Mouse (Mus musculus) liver, embryonic 16.5 days (tissue): Measurements from ENCODE around the gene Btbd9. TPM values are rescaled to one million over a fixed set of nuclear protein-coding genes. Genes with fewer than 3 reads are reported as not detected.

Source experiments
- ATAC-seq: fragments of 200-750 bp; cut with Nextera tagmentation; 2 replicates; pipeline ENCODE4 v1.8.0; 2017; ENCODE audit warnings: low read depth, mild to moderate bottlenecking, moderate number of reproducible peaks, moderate library complexity
- H3K27ac ChIP-seq: fragments of 300-500 bp; sonication (generic); 2 replicates; pipeline ENCODE4 v1.5.1; 2014; ENCODE audit warnings: mild to moderate bottlenecking, low read length
- H3K27me3 ChIP-seq: fragments of 300-500 bp; sonication (generic); 2 replicates; pipeline ENCODE4 v1.6.1; 2014; ENCODE audit warnings: low read depth, low read length, mixed read lengths; ENCODE audit not compliant: control insufficient read depth, insufficient read depth
- H3K36me3 ChIP-seq: fragments of 300-500 bp; sonication (generic); 2 replicates; pipeline ENCODE4 v1.6.1; 2014; ENCODE audit warnings: mild to moderate bottlenecking; ENCODE audit not compliant: control insufficient read depth, insufficient read depth
- H3K4me1 ChIP-seq: fragments of 300-500 bp; sonication (generic); 2 replicates; pipeline ENCODE4 v1.6.1; 2014; ENCODE audit warnings: low read depth, low read length, mixed read lengths; ENCODE audit not compliant: control insufficient read depth
- H3K4me2 ChIP-seq: fragments of 300-500 bp; sonication (generic); 2 replicates; pipeline ENCODE4 v1.6.1; 2014; ENCODE audit warnings: low read depth, low read length, mixed read lengths
- H3K4me3 ChIP-seq: fragments of 300-500 bp; sonication (generic); 2 replicates; pipeline ENCODE4 v1.5.1; 2014; ENCODE audit warnings: low read depth, mild to moderate bottlenecking, low read length
- H3K9ac ChIP-seq: fragments of 300-500 bp; sonication (generic); 2 replicates; pipeline ENCODE4 v1.6.1; 2014; ENCODE audit warnings: low read depth, low read length
- H3K9me3 ChIP-seq: fragments of 300-500 bp; sonication (generic); replicated peaks from 2 replicates; pipeline ENCODE4 v1.6.1; 2016; ENCODE audit warnings: low read length; ENCODE audit not compliant: control insufficient read depth
- WGBS: fragments of 180-500 bp; shearing (Covaris S2); extraction: QIAGEN DNeasy Blood & Tissue Kit; methylation state at CpG from one replicate; pipeline ENCODE4 v1.1.7; 2014; ENCODE audit not compliant: insufficient replicate concordance; 5-methylcytosine and 5-hydroxymethylcytosine counted together
- polyA plus RNA-seq: library from polyadenylated mRNA; unstranded; fragments of >200 nt; fragmentation: Nextera tagmentation; extraction: Ambion mirVana; gene quantifications from 2 replicates; pipeline ENCODE4 v1.2.1, GENCODE M21; 2015

Gene Btbd9
- polyA plus RNA-seq, 1 experiment from 2014 or later, result 13.2 TPM

- H3K36me3 ChIP-seq, result no peaks in the 10 kb centered on the region
- no peaks in the 10 kb centered on the region for H3K4me1 ChIP-seq
- no peak for ATAC-seq
- no peaks in the 10 kb centered on the region for H3K9me3 ChIP-seq
- H3K4me3 ChIP-seq, result no peak overlapping the region
- no peak overlapping the region for H3K9ac ChIP-seq
- no peak overlapping the region for H3K27ac ChIP-seq
- no peak overlapping the region for H3K4me2 ChIP-seq
- 69% methylated on average over 5 of the region's 5 CpGs for WGBS
- H3K27me3 ChIP-seq, result no peaks in the 10 kb centered on the region
Measured at GRCm38 (mm10) chr17:30328924-30329323, 247.4 kb downstream of the Btbd9 start.

- Histone ChIP-seq H3K27me3 (no peaks in the 10 kb centered on the region), H3K9ac (no peak overlapping the region), H3K4me2 (no peak overlapping the region), H3K9me3 (no peaks in the 10 kb centered on the region), H3K4me3 (no peak overlapping the region), H3K27ac (no peak overlapping the region), H3K4me1 (no peaks in the 10 kb centered on the region), H3K36me3 (no peaks in the 10 kb centered on the region)
- no peak for ATAC-seq
- WGBS, result 12% methylated on average over 1 of the region's 1 CpGs
Measured at GRCm38 (mm10) chr17:30326906-30327305, 249.4 kb downstream of the Btbd9 start.

- Histone ChIP-seq H3K27me3 (no peaks in the 10 kb centered on the region), H3K36me3 (no peaks in the 10 kb centered on the region), H3K4me3 (no peak overlapping the region), H3K27ac (no peak overlapping the region), H3K4me2 (no peak overlapping the region), H3K9ac (no peak overlapping the region), H3K9me3 (no peaks in the 10 kb centered on the region), H3K4me1 (no peaks in the 10 kb centered on the region)
- ATAC-seq, result no peak
- 17% methylated on average over 1 of the region's 1 CpGs for WGBS
Measured at GRCm38 (mm10) chr17:30320301-30320700, 256.0 kb downstream of the Btbd9 start.

- Histone ChIP-seq H3K27ac (no peak overlapping the region), H3K4me1 (no peaks in the 10 kb centered on the region), H3K27me3 (no peaks in the 10 kb centered on the region), H3K4me2 (no peak overlapping the region), H3K36me3 (no peaks in the 10 kb centered on the region), H3K9me3 (no peaks in the 10 kb centered on the region), H3K4me3 (no peak overlapping the region), H3K9ac (no peak overlapping the region)
- ATAC-seq, result no peak
- WGBS, result 59% methylated on average over 4 of the region's 4 CpGs
Measured at GRCm38 (mm10) chr17:30312688-30313087, 263.6 kb downstream of the Btbd9 start.

GRCm38 (mm10) chr17:30309627-30310026, 266.7 kb downstream of the Btbd9 start:
- WGBS, result 60% methylated on average over 4 of the region's 4 CpGs
- no peaks in the 10 kb centered on the region for H3K27me3 ChIP-seq
- H3K9ac ChIP-seq, result no peak overlapping the region
- H3K4me2 ChIP-seq, result no peak overlapping the region
- no peak overlapping the region for H3K4me3 ChIP-seq
- no peak overlapping the region for H3K27ac ChIP-seq
- ATAC-seq, result no peak
- no peaks in the 10 kb centered on the region for H3K9me3 ChIP-seq
- H3K36me3 ChIP-seq, result no peaks in the 10 kb centered on the region
- H3K4me1 ChIP-seq, result no peaks in the 10 kb centered on the region

- no peak overlapping the region for H3K27ac ChIP-seq
- no peaks in the 10 kb centered on the region for H3K36me3 ChIP-seq
- 74% methylated on average over 4 of the region's 4 CpGs for whole genome bisulfite sequencing
- no peak overlapping the region for H3K4me3 ChIP-seq
- H3K9ac ChIP-seq, result no peak overlapping the region
- H3K27me3 ChIP-seq, result no peaks in the 10 kb centered on the region
- no peaks in the 10 kb centered on the region for H3K9me3 ChIP-seq
- no peak overlapping the region for H3K4me2 ChIP-seq
- H3K4me1 ChIP-seq, result no peaks in the 10 kb centered on the region
- ATAC-seq, result no peak
Measured at GRCm38 (mm10) chr17:30308889-30309288, 267.4 kb downstream of the Btbd9 start.

GRCm38 (mm10) chr17:30308317-30308716, 268.0 kb downstream of the Btbd9 start:
- 77% methylated on average over 13 of the region's 13 CpGs for WGBS
- H3K27me3 ChIP-seq, result no peaks in the 10 kb centered on the region

GRCm38 (mm10) chr17:30307168-30307567, 269.1 kb downstream of the Btbd9 start:
- Histone ChIP-seq H3K27ac (no peak overlapping the region), H3K9ac (no peak overlapping the region), H3K36me3 (no peaks in the 10 kb centered on the region), H3K4me3 (no peak overlapping the region), H3K4me1 (no peaks in the 10 kb centered on the region), H3K27me3 (no peaks in the 10 kb centered on the region), H3K9me3 (no peaks in the 10 kb centered on the region), H3K4me2 (no peak overlapping the region)
- WGBS, result 68% methylated on average over 10 of the region's 10 CpGs
- ATAC-seq, result no peak

More at GRCm38 (mm10) chr17:30308317-30308716, 268.0 kb downstream of the Btbd9 start:
- Histone ChIP-seq H3K36me3 (no peaks in the 10 kb centered on the region), H3K4me3 (no peak overlapping the region), H3K9ac (no peak overlapping the region), H3K9me3 (no peaks in the 10 kb centered on the region), H3K4me2 (no peak overlapping the region), H3K27ac (no peak overlapping the region), H3K4me1 (no peaks in the 10 kb centered on the region)
- no peak for ATAC-seq

- no peaks in the 10 kb centered on the region for H3K36me3 ChIP-seq
- no peaks in the 10 kb centered on the region for H3K9me3 ChIP-seq
- H3K27ac ChIP-seq, result no peak overlapping the region
- no peak for ATAC-seq
- H3K4me3 ChIP-seq, result no peak overlapping the region
- H3K27me3 ChIP-seq, result no peaks in the 10 kb centered on the region
- 68% methylated on average over 2 of the region's 2 CpGs for WGBS
- H3K4me2 ChIP-seq, result no peak overlapping the region
- H3K4me1 ChIP-seq, result no peaks in the 10 kb centered on the region
- no peak overlapping the region for H3K9ac ChIP-seq
Measured at GRCm38 (mm10) chr17:30304766-30305165, 271.5 kb downstream of the Btbd9 start.
